Comparison of ENCODE assay signal across 9 mouse cellular contexts in the genomic region with DNA sequence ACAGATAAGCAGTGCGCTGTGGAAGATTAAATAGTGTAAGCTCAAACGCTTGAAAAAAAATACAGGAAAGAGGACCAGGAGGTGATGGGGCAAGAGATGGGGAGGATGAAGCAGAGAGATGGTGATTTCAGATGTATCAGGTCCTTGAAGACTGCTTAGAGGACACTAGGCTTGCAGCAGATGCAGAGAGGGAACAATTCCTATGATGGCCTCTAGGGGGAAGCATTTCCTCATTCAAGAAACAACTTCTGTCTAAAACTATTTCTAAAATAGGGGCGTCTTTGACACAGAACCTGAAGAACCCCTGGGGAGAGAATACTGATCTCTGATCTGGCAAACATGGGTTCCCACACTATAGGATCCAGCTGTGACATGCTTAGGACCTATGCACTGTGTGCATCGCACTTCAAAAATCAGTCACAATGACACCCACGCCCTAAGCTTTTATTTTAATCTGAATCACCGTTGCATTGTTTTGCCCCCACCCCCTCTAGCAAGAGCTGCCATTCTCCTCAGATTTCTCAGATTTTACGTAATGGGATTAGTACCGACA. TPM values are rescaled to one million over a fixed set of nuclear protein-coding genes. Genes with fewer than 3 reads are reported as not detected.
DNase-seq lines count a peak whose midpoint lies in the region; ATAC-seq and TF ChIP-seq lines count a peak whose summit lies in the region.
"Had no signal": no experiment of that assay in that cellular context is flagged by ENCODE, and none has a peak within 500 bp of the region (broad histone marks: within the 10 kb centered on the region; RNA-seq: fewer than 3 reads in every experiment).

No protein-coding gene starts in this region.

- TF ChIP-seq CTCF in testis, adult 2 months (IDR thresholded peaks at IDR 0.05; ENCODE audit: control insufficient read depth, insufficient read depth, insufficient replicate concordance, low read depth, low read length) = peak; percentile 13; the same call in 1 of the 2 replicates

- no peak overlapping the region for H3K4me3 ChIP-seq in testis, adult 2 months (ENCODE audit: control insufficient read depth, low read depth, low read length)
- H3K4me3 ChIP-seq: heart, embryonic 15.5 days had no signal

- no peak for ATAC-seq in CD4-positive, CD25-positive, alpha-beta regulatory T cell, adult 4 months
- ATAC-seq in erythroid progenitor cell, adult 5-6 weeks (replicated peaks; ENCODE audit: low FRiP score, poor library complexity, severe bottlenecking) = peak; percentile 47; the same call in 1 of the 2 replicates

- no peaks in the 10 kb centered on the region for H3K36me3 ChIP-seq in testis, adult 2 months (ENCODE audit: control insufficient read depth, insufficient read depth, low read length)
- H3K36me3 ChIP-seq: heart, embryonic 15.5 days had no signal

- no peaks in the 10 kb centered on the region for H3K27me3 ChIP-seq in testis, adult 2 months (ENCODE audit: control insufficient read depth, insufficient read depth, low read length)

- DNase-seq in CD4-positive, CD25-positive, alpha-beta regulatory T cell, adult 2 months (ENCODE audit: low read depth, low spot score) = peak; percentile 77
- no peak for DNase-seq in testis, postnatal 10 days (ENCODE audit: low spot score)
- peak; percentile 67 for DNase-seq in kidney, adult 9 months
- DNase-seq in lung, postnatal 14 days = peak; percentile 66
- peak; percentile 29 for DNase-seq in right cerebral cortex, postnatal 14 days

- no peak overlapping the region for H3K27ac ChIP-seq in testis, adult 2 months (ENCODE audit: control insufficient read depth, insufficient read depth, low read depth, low read length)
- H3K27ac ChIP-seq: heart, embryonic 15.5 days had no signal

- peaks cover 2% of the 10 kb centered on the region; the same call in 1 of the 2 replicates for H3K4me1 ChIP-seq in testis, adult 2 months (ENCODE audit: control insufficient read depth, insufficient read depth, low read length)
- H3K4me1 ChIP-seq: heart, embryonic 15.5 days had no signal

- no peak for TF ChIP-seq POLR2A in testis, adult 2 months (IDR thresholded peaks at IDR 0.05; ENCODE audit: control insufficient read depth, low read depth, low read length)

RNA-seq across cellular contexts. Expression of a gene that starts 10.5 kb away (rescaled TPM):
- polyA plus RNA-seq in CD4-positive, CD25-positive, alpha-beta regulatory T cell, adult 4 months (2017; shearing (Covaris generic)) = not detected
- polyA plus RNA-seq in testis, adult 2 months (2012; rRNA removed) = 0.51 and 0.56 TPM in 2 replicates
- not detected in 2 replicates for total RNA-seq in erythroid progenitor cell, adult 5-6 weeks (2015; ENCODE audit: low replicate concordance)
- total RNA-seq in erythroid progenitor cell, adult 5-6 weeks (2017; ENCODE audit: low replicate concordance) = not detected in 2 replicates
